Mouse (Mus musculus) MEL (cell line): ENCODE results near the gene Prcc. TPM values are rescaled to one million over a fixed set of nuclear protein-coding genes. Genes with fewer than 3 reads are reported as not detected.
A peak's percentile ranks its signal among the peaks of the same experiment; 100 is the strongest.

Experiments used
- DNase-seq: peaks from one replicate; pipeline ENCODE4 v3.0.0; 2011; ENCODE audit warnings: low read depth, low spot score
- H3K27ac ChIP-seq: 2 replicates; pipeline ENCODE4 v1.5.1; 2012; ENCODE audit warnings: low read depth, mild to moderate bottlenecking, control low read depth, low read length, moderate library complexity; ENCODE audit not compliant: control insufficient read depth
- H3K27me3 ChIP-seq, 2 experiments: fragments of 150-350 bp in 1 of 2; sonication (generic) in 1 of 2; 2 replicates each; pipeline ENCODE4 v1.6.1; 2012; ENCODE audit warnings: low read length in 2 of 2, mild to moderate bottlenecking in 2 of 2, improper control_type of control experiment in 1 of 2, moderate library complexity in 1 of 2; ENCODE audit not compliant: insufficient read depth in 2 of 2, control insufficient read depth in 1 of 2
- H3K36me3 ChIP-seq, 2 experiments: 2 replicates each; pipeline ENCODE4 v1.6.1; 2012 to 2014; ENCODE audit warnings: low read length in 2 of 2, improper control_type of control experiment in 1 of 2, inconsistent platforms in 1 of 2, mild to moderate bottlenecking in 1 of 2; ENCODE audit not compliant: insufficient read depth in 2 of 2, control insufficient read depth in 1 of 2
- H3K4me1 ChIP-seq, 2 experiments: fragments of 150-350 bp in 1 of 2; sonication (generic) in 1 of 2; 2 replicates each; pipeline ENCODE4 v1.6.1; 2012; ENCODE audit warnings: low read length in 2 of 2, improper control_type of control experiment in 1 of 2, mild to moderate bottlenecking in 1 of 2; ENCODE audit not compliant: insufficient read depth in 2 of 2, control insufficient read depth in 1 of 2
- H3K4me3 ChIP-seq, 2 experiments: fragments of 150-350 bp in 1 of 2; sonication (generic) in 1 of 2; 2 replicates each; pipeline ENCODE4 v1.5.1; 2012; ENCODE audit warnings: low read depth in 2 of 2, low read length in 2 of 2, mild to moderate bottlenecking in 2 of 2, moderate library complexity in 2 of 2, control low read depth in 1 of 2, improper control_type of control experiment in 1 of 2; ENCODE audit not compliant: control insufficient read depth in 1 of 2, insufficient read depth in 1 of 2
- H3K79me2 ChIP-seq: 2 replicates; pipeline ENCODE4 v1.6.1; 2012; ENCODE audit warnings: mild to moderate bottlenecking, low read length, moderate library complexity; ENCODE audit not compliant: control insufficient read depth, poor library complexity, insufficient read depth
- H3K9ac ChIP-seq: 2 replicates; pipeline ENCODE4 v1.6.1; 2012; ENCODE audit warnings: low read depth, mild to moderate bottlenecking, control low read depth, low read length, moderate library complexity; ENCODE audit not compliant: control insufficient read depth, poor library complexity, severe bottlenecking
- H3K9me3 ChIP-seq: fragments of 150-350 bp; sonication (generic); replicated peaks from 2 replicates; pipeline ENCODE4 v1.6.1; 2012; ENCODE audit warnings: mild to moderate bottlenecking, low read length, improper control_type of control experiment, moderate library complexity; ENCODE audit not compliant: insufficient read depth
- BHLHE40 ChIP-seq: IDR thresholded peaks from 2 replicates; pipeline ENCODE4 v1.6.1; 2012; ENCODE audit warnings: low read depth, mild to moderate bottlenecking, inconsistent platforms, low read length, improper control_type of control experiment, borderline replicate concordance
- CHD1 ChIP-seq: IDR thresholded peaks from 2 replicates; pipeline ENCODE4 v1.6.1; 2012; ENCODE audit warnings: low read depth, mild to moderate bottlenecking, inconsistent platforms, low read length, improper control_type of control experiment
- CTCF ChIP-seq, 3 experiments: IDR thresholded peaks in 2 of 3; conservative IDR thresholded peaks in 1 of 3; 2 replicates each; pipeline ENCODE4 v1.5.1; 2011 to 2012; ENCODE audit warnings: low read length in 3 of 3, low read depth in 2 of 3, mild to moderate bottlenecking in 2 of 3, improper control_type of control experiment in 1 of 3, inconsistent platforms in 1 of 3, mixed read lengths in 1 of 3, moderate library complexity in 1 of 3; ENCODE audit not compliant: control insufficient read depth in 1 of 3, insufficient read depth in 1 of 3, poor library complexity in 1 of 3, severe bottlenecking in 1 of 3
- ELF1 ChIP-seq: IDR thresholded peaks from 2 replicates; pipeline ENCODE4 v1.6.1; 2014; ENCODE audit warnings: low read depth, mild to moderate bottlenecking, inconsistent platforms, low read length, improper control_type of control experiment, moderate library complexity
- EP300 ChIP-seq, 2 experiments: IDR thresholded peaks; 2 replicates each; pipeline ENCODE4 v1.6.1; 2011; ENCODE audit warnings: improper control_type of control experiment in 2 of 2, low read length in 2 of 2, low read depth in 1 of 2, mild to moderate bottlenecking in 1 of 2
- KAT2A ChIP-seq: conservative IDR thresholded peaks from 2 replicates; pipeline ENCODE4 v1.6.1; 2012; ENCODE audit warnings: low read depth, low read length, improper control_type of control experiment, inconsistent platforms
- MAX ChIP-seq: IDR thresholded peaks from 2 replicates; pipeline ENCODE4 v1.6.1; 2011; ENCODE audit warnings: low read length, improper control_type of control experiment
- MXI1 ChIP-seq: IDR thresholded peaks from 2 replicates; pipeline ENCODE4 v1.6.1; 2011; ENCODE audit warnings: mild to moderate bottlenecking, low read depth, low read length, improper control_type of control experiment
- MYC ChIP-seq: IDR thresholded peaks from 2 replicates; pipeline ENCODE4 v1.6.1; 2011; ENCODE audit warnings: low read depth, mild to moderate bottlenecking, low read length, improper control_type of control experiment, moderate library complexity
- NRF1 ChIP-seq: IDR thresholded peaks from 2 replicates; pipeline ENCODE4 v1.6.1; 2014; ENCODE audit warnings: low read depth, mild to moderate bottlenecking, inconsistent platforms, low read length, improper control_type of control experiment, moderate library complexity; ENCODE audit not compliant: poor library complexity, insufficient read depth, severe bottlenecking
- POLR2A ChIP-seq, 2 experiments: IDR thresholded peaks; 2 replicates each; pipeline ENCODE4 v1.6.1; 2011 to 2012; ENCODE audit warnings: low read length in 2 of 2, mild to moderate bottlenecking in 2 of 2, control low read depth in 1 of 2, improper control_type of control experiment in 1 of 2, low read depth in 1 of 2, moderate library complexity in 1 of 2; ENCODE audit not compliant: control insufficient read depth in 1 of 2, insufficient read depth in 1 of 2, poor library complexity in 1 of 2
- POLR2AphosphoS2 ChIP-seq: IDR thresholded peaks from 2 replicates; pipeline ENCODE4 v1.6.1; 2011; ENCODE audit warnings: low read length, improper control_type of control experiment
- POLR2AphosphoS5 ChIP-seq: IDR thresholded peaks from 2 replicates; pipeline ENCODE4 v1.6.1; 2012; ENCODE audit warnings: low read depth, borderline replicate concordance, mild to moderate bottlenecking, inconsistent platforms, low read length, moderate library complexity, mixed read lengths
- RCOR1 ChIP-seq: IDR thresholded peaks from 2 replicates; pipeline ENCODE4 v1.6.1; 2012; ENCODE audit warnings: low read depth, mild to moderate bottlenecking, inconsistent platforms, low read length, improper control_type of control experiment
- SIN3A ChIP-seq: IDR thresholded peaks from 2 replicates; pipeline ENCODE4 v1.6.1; 2012; ENCODE audit warnings: low read length, improper control_type of control experiment, inconsistent platforms
- SMC3 ChIP-seq: IDR thresholded peaks from 2 replicates; pipeline ENCODE4 v1.6.1; 2011; ENCODE audit warnings: low read depth, low read length, improper control_type of control experiment
- TBP ChIP-seq: IDR thresholded peaks from 2 replicates; pipeline ENCODE4 v1.8.0; 2011; ENCODE audit warnings: low read depth, low read length, improper control_type of control experiment
- USF1 ChIP-seq: IDR thresholded peaks from 2 replicates; pipeline ENCODE4 v1.6.1; 2014; ENCODE audit warnings: low read depth, mild to moderate bottlenecking, inconsistent platforms, low read length, improper control_type of control experiment, moderate library complexity
- ZC3H11A ChIP-seq: IDR thresholded peaks from 2 replicates; pipeline ENCODE4 v1.6.1; 2012; ENCODE audit warnings: low read depth, mild to moderate bottlenecking, inconsistent platforms, low read length, improper control_type of control experiment
- polyA plus RNA-seq, 2 experiments: library from polyadenylated mRNA; stranded (reverse) in 1 of 2; unstranded in 1 of 2; fragments of >175 nt in 1 of 2; fragments of >200 nt in 1 of 2; gene quantifications; 2 replicates each; pipeline versions ENCODE4 v1.2.1 to v1.2.4; 2012; ENCODE audit warnings: low replicate concordance in 2 of 2, low read depth in 1 of 2; ENCODE audit not compliant: insufficient read length in 2 of 2, insufficient read depth in 1 of 2, missing spikeins in 1 of 2
- total RNA-seq: library from RNA; depleted of rRNA; stranded (reverse); fragments of 300-350 nt; gene quantifications from 2 replicates; pipeline ENCODE4 v1.2.3, GENCODE M21; 2012

The Prcc gene
- total and polyA plus RNA-seq, 3 experiments = 47.0 to 65.9 TPM; not detected in 1

GRCm38 (mm10) chr3:87919336-87920108, 34.1 kb upstream of the Prcc start, which contains the start of gene Mrpl24 (continued):
- peak; percentile 92 for TF ChIP-seq MXI1
- TF ChIP-seq MYC = peak; percentile 87
- TF ChIP-seq CTCF (IDR thresholded peaks at IDR 0.05 in 2 of 3, conservative IDR thresholded peaks at IDR 0.05 in 1 of 3; ENCODE audit: control insufficient read depth in 1 of 3, insufficient read depth in 1 of 3, low read depth in 2 of 3, low read length in 3 of 3, poor library complexity in 1 of 3, severe bottlenecking in 1 of 3) = no peak
- peak; percentile 84 for TF ChIP-seq SIN3A

- H3K4me1 ChIP-seq = no peaks in the 10 kb centered on the region
- H3K79me2 ChIP-seq = peaks cover 9% of the 10 kb centered on the region
- H3K4me3 ChIP-seq = no peak overlapping the region
- H3K27ac ChIP-seq = no peak overlapping the region
- peaks cover 0 to 6% of the 10 kb centered on the region in 2 experiments; a peak in 3 of 4 replicates for H3K36me3 ChIP-seq
- DNase-seq = no peak
- H3K27me3 ChIP-seq = no peaks in the 10 kb centered on the region
- TF ChIP-seq RCOR1 (no peak), POLR2AphosphoS2 (0 out of 2 replicates have a peak, but pooled peaks have one; percentile 41), SMC3 (0 out of 2 replicates have a peak, but pooled peaks have one; percentile 4)
- TF ChIP-seq, all 39 proteins: peak for 2
- Histone ChIP-seq H3K9ac (no peak overlapping the region), H3K9me3 (no peaks in the 10 kb centered on the region)
Observed at GRCm38 (mm10) chr3:87918551-87918950, 33.1 kb upstream of the Prcc start.

- H3K4me3 ChIP-seq = no peak overlapping the region
Observed at GRCm38 (mm10) chr3:87916990-87917389, 31.6 kb upstream of the Prcc start.

GRCm38 (mm10) chr3:87913891-87914290, 28.5 kb upstream of the Prcc start:
- H3K9ac ChIP-seq = no peak overlapping the region
- peaks cover 20 to 35% of the 10 kb centered on the region in 2 experiments for H3K36me3 ChIP-seq
- no peaks in the 10 kb centered on the region for H3K27me3 ChIP-seq
- H3K4me1 ChIP-seq = peaks cover 0 to 24% of the 10 kb centered on the region in 2 experiments; a peak in 3 of 4 replicates
- no peak overlapping the region for H3K27ac ChIP-seq
- no peak for DNase-seq
- H3K9me3 ChIP-seq = no peaks in the 10 kb centered on the region
- H3K79me2 ChIP-seq = peaks cover 45% of the 10 kb centered on the region
- no peak for TF ChIP-seq CHD1
- TF ChIP-seq MYC = no peak
- TF ChIP-seq SIN3A = no peak
- no peak for TF ChIP-seq EP300 (IDR thresholded peaks at IDR 0.05; ENCODE audit: low read depth in 1 of 2, low read length in 2 of 2)
- TF ChIP-seq RCOR1 = no peak
- no peak for TF ChIP-seq POLR2AphosphoS5
- TF ChIP-seq ELF1 = no peak
- TF ChIP-seq TBP = no peak
- TF ChIP-seq POLR2A (IDR thresholded peaks at IDR 0.05; ENCODE audit: control insufficient read depth in 1 of 2, insufficient read depth in 1 of 2, low read depth in 1 of 2, low read length in 2 of 2, poor library complexity in 1 of 2) = no peak
- no peak for TF ChIP-seq MAX
- no peak for TF ChIP-seq USF1
- no peak for TF ChIP-seq KAT2A
- TF ChIP-seq ZC3H11A = no peak
- no peak for TF ChIP-seq BHLHE40
- TF ChIP-seq NRF1 = no peak
- TF ChIP-seq, all 39 proteins: peak for 0
- H3K4me3 ChIP-seq = no peak overlapping the region

More at GRCm38 (mm10) chr3:87916990-87917389, 31.6 kb upstream of the Prcc start:
- Histone ChIP-seq H3K36me3 (peaks cover 6 to 15% of the 10 kb centered on the region in 2 experiments), H3K9ac (no peak overlapping the region), H3K27me3 (no peaks in the 10 kb centered on the region), H3K79me2 (peaks cover 22% of the 10 kb centered on the region), H3K27ac (no peak overlapping the region), H3K4me1 (peaks cover 0 to 3% of the 10 kb centered on the region in 2 experiments; a peak in 2 of 4 replicates), H3K9me3 (no peaks in the 10 kb centered on the region)
- TF ChIP-seq KAT2A (no peak), CTCF (IDR thresholded peaks at IDR 0.05 in 2 of 3, conservative IDR thresholded peaks at IDR 0.05 in 1 of 3; ENCODE audit: control insufficient read depth in 1 of 3, insufficient read depth in 1 of 3, low read depth in 2 of 3, low read length in 3 of 3, poor library complexity in 1 of 3, severe bottlenecking in 1 of 3) (peak in 1 of 3 experiments; percentile 19; a peak in 1 of 6 replicates)
- DNase-seq = no peak
